Mouse (Mus musculus) intestine, postnatal 0 days (tissue): ENCODE measurements around the gene Mef2d. TPM values are rescaled to one million over a fixed set of nuclear protein-coding genes. Genes with fewer than 3 reads are reported as not detected.
A peak's percentile ranks its signal among the peaks of the same experiment; 100 is the strongest.

Experiments
- ATAC-seq: fragments of 200-750 bp; cut with Nextera tagmentation; 2 replicates; pipeline ENCODE4 v1.8.0; 2017; ENCODE audit warnings: mild to moderate bottlenecking, moderate TSS enrichment, moderate library complexity
- H3K27ac ChIP-seq: fragments of 300-500 bp; sonication (generic); 2 replicates; pipeline ENCODE4 v1.5.1; 2014; ENCODE audit warnings: mild to moderate bottlenecking, low read depth, low read length, moderate library complexity
- H3K27me3 ChIP-seq: fragments of 300-500 bp; sonication (generic); replicated peaks from 2 replicates; pipeline ENCODE4 v1.6.1; 2014; ENCODE audit warnings: low read length, mixed read lengths; ENCODE audit not compliant: control insufficient read depth, insufficient read depth
- H3K36me3 ChIP-seq: fragments of 300-500 bp; sonication (generic); 2 replicates; pipeline ENCODE4 v1.6.1; 2014; ENCODE audit warnings: mild to moderate bottlenecking, moderate library complexity; ENCODE audit not compliant: control insufficient read depth, insufficient read depth
- H3K4me1 ChIP-seq: fragments of 300-500 bp; sonication (generic); replicated peaks from 2 replicates; pipeline ENCODE4 v1.6.1; 2014; ENCODE audit warnings: antibody characterized with exemption, low read length, mixed read lengths; ENCODE audit not compliant: control insufficient read depth, insufficient read depth
- H3K4me2 ChIP-seq: fragments of 300-500 bp; sonication (generic); replicated peaks from 2 replicates; pipeline ENCODE4 v1.6.1; 2014; ENCODE audit warnings: low read depth, mild to moderate bottlenecking, moderate library complexity
- H3K4me3 ChIP-seq: fragments of 300-500 bp; sonication (generic); 2 replicates; pipeline ENCODE4 v1.5.1; 2014; ENCODE audit warnings: low read depth, low read length
- H3K9ac ChIP-seq: fragments of 300-500 bp; sonication (generic); 2 replicates; pipeline ENCODE4 v1.6.1; 2014; ENCODE audit warnings: mild to moderate bottlenecking, low read depth, low read length
- H3K9me3 ChIP-seq: fragments of 300-500 bp; sonication (generic); 2 replicates; pipeline ENCODE4 v1.6.1; 2016; ENCODE audit warnings: mixed run types; ENCODE audit not compliant: control insufficient read depth
- CTCF ChIP-seq: sonication (generic); IDR thresholded peaks from 2 replicates; pipeline ENCODE4 v1.5.1; 2016; ENCODE audit warnings: low read depth, mild to moderate bottlenecking, control low read depth, antibody characterized with exemption, moderate library complexity
- WGBS: fragments of 180-500 bp; shearing (Covaris S2); extraction: QIAGEN DNeasy Blood & Tissue Kit; methylation state at CpG from one replicate; pipeline ENCODE4 v1.1.7; 2014; 5-methylcytosine and 5-hydroxymethylcytosine counted together
- polyA plus RNA-seq: library from polyadenylated mRNA; unstranded; fragments of >200 nt; fragmentation: Nextera tagmentation; extraction: Ambion mirVana; gene quantifications from 2 replicates; pipeline ENCODE4 v1.2.1, GENCODE M21; 2015

The Mef2d gene
- polyA plus RNA-seq, 1 experiment from 2014 or later = 16.2 TPM

GRCm38 (mm10) chr3:88102611-88103010 is 39.6 kb upstream of the Mef2d start:
- Histone ChIP-seq H3K27me3 (no peaks in the 10 kb centered on the region), H3K9ac (no peak overlapping the region), H3K9me3 (no peaks in the 10 kb centered on the region), H3K4me1 (no peaks in the 10 kb centered on the region), H3K27ac (peak overlapping the region; percentile 35), H3K4me2 (no peak overlapping the region), H3K4me3 (no peak overlapping the region), H3K36me3 (peaks cover 71% of the 10 kb centered on the region)
- 82% methylated on average over 6 of the region's 6 CpGs for WGBS
- TF ChIP-seq CTCF = no peak
- ATAC-seq = no peak

GRCm38 (mm10) chr3:88106126-88106525 is 36.0 kb upstream of the Mef2d start:
- no peak for TF ChIP-seq CTCF
- no peak for ATAC-seq
- Histone ChIP-seq H3K27ac (no peak overlapping the region), H3K27me3 (no peaks in the 10 kb centered on the region), H3K4me2 (no peak overlapping the region), H3K9ac (no peak overlapping the region), H3K4me1 (no peaks in the 10 kb centered on the region), H3K4me3 (no peak overlapping the region), H3K36me3 (peaks cover 76% of the 10 kb centered on the region), H3K9me3 (no peaks in the 10 kb centered on the region)
- WGBS = 93% methylated on average over 4 of the region's 4 CpGs

GRCm38 (mm10) chr3:88109126-88109525 is 33.0 kb upstream of the Mef2d start:
- no peak overlapping the region for H3K4me3 ChIP-seq
- no peak overlapping the region for H3K27ac ChIP-seq
- no peak for TF ChIP-seq CTCF
- H3K4me1 ChIP-seq = no peaks in the 10 kb centered on the region
- H3K4me2 ChIP-seq = no peak overlapping the region
- H3K36me3 ChIP-seq = peaks cover 78% of the 10 kb centered on the region
- no peaks in the 10 kb centered on the region for H3K9me3 ChIP-seq
- no peaks in the 10 kb centered on the region for H3K27me3 ChIP-seq
- ATAC-seq = no peak
- no peak overlapping the region for H3K9ac ChIP-seq
- WGBS = 97% methylated on average over 6 of the region's 6 CpGs

- no peak for TF ChIP-seq CTCF
- Histone ChIP-seq H3K4me3 (no peak overlapping the region), H3K9ac (no peak overlapping the region), H3K27ac (no peak overlapping the region), H3K4me2 (no peak overlapping the region), H3K27me3 (no peaks in the 10 kb centered on the region), H3K36me3 (peaks cover 77% of the 10 kb centered on the region), H3K9me3 (no peaks in the 10 kb centered on the region), H3K4me1 (no peaks in the 10 kb centered on the region)
- ATAC-seq = no peak
- 94% methylated on average over 12 of the region's 12 CpGs for WGBS
These were observed 27.8 kb upstream of the Mef2d start for GRCm38 (mm10) chr3:88114396-88114795.

GRCm38 (mm10) chr3:88120117-88120651 is 22.0 kb upstream of the Mef2d start:
- 79% methylated on average over 19 of the region's 19 CpGs for WGBS
- ATAC-seq = no peak
- no peak for TF ChIP-seq CTCF

GRCm38 (mm10) chr3:88121164-88122131 is 20.7 kb upstream of the Mef2d start:
- H3K9ac ChIP-seq = no peak overlapping the region
- no peak for TF ChIP-seq CTCF
- no peaks in the 10 kb centered on the region for H3K9me3 ChIP-seq
- H3K36me3 ChIP-seq = peaks cover 18% of the 10 kb centered on the region
- 81% methylated on average over 14 of the region's 14 CpGs for WGBS
- H3K27me3 ChIP-seq = no peaks in the 10 kb centered on the region
- no peak overlapping the region for H3K27ac ChIP-seq
- H3K4me3 ChIP-seq = no peak overlapping the region
- H3K4me2 ChIP-seq = no peak overlapping the region
- ATAC-seq = no peak
- H3K4me1 ChIP-seq = no peaks in the 10 kb centered on the region

More at GRCm38 (mm10) chr3:88120117-88120651, 22.0 kb upstream of the Mef2d start:
- Histone ChIP-seq H3K9me3 (no peaks in the 10 kb centered on the region), H3K27ac (no peak overlapping the region), H3K27me3 (no peaks in the 10 kb centered on the region), H3K4me1 (no peaks in the 10 kb centered on the region), H3K36me3 (peaks cover 27% of the 10 kb centered on the region), H3K4me2 (no peak overlapping the region), H3K9ac (no peak overlapping the region), H3K4me3 (no peak overlapping the region)
